Mouse (Mus musculus): Measurements from ENCODE around the gene Tsc22d1. TPM values are rescaled to one million over a fixed set of nuclear protein-coding genes. Genes with fewer than 3 reads are reported as not detected.

Gene Tsc22d1
- polyA plus RNA-seq, 1 experiment from 2014 or later, result 651 TPM

GRCm38 (mm10) chr14:76533170-76533815 is 118.5 kb downstream of the Tsc22d1 start:
- 19% methylated on average over 10 of the region's 10 CpGs for WGBS
- no peak for ATAC-seq (ENCODE audit: insufficient read depth, low FRiP score, low TSS enrichment)

GRCm38 (mm10) chr14:76535096-76535495 is 120.3 kb downstream of the Tsc22d1 start:
- ATAC-seq (ENCODE audit: insufficient read depth, low FRiP score, low TSS enrichment) (no peak), DNase-seq (ENCODE audit: low spot score) (no peak)
- whole genome bisulfite sequencing, result 95% methylated on average over 1 of the region's 1 CpGs
- Histone ChIP-seq H3K9me3 (ENCODE audit: control insufficient read depth, low read length) (no peaks in the 10 kb centered on the region), H3K4me3 (ENCODE audit: low read depth, low read length) (no peak overlapping the region), H3K36me3 (ENCODE audit: control insufficient read depth, insufficient read depth, low read length) (no peaks in the 10 kb centered on the region), H3K4me2 (ENCODE audit: low read depth) (no peak overlapping the region), H3K4me1 (ENCODE audit: control insufficient read depth, insufficient read depth, low read length) (peaks cover 9% of the 10 kb centered on the region), H3K9ac (ENCODE audit: low read length) (no peak overlapping the region), H3K27me3 (ENCODE audit: control insufficient read depth, insufficient read depth, low read length) (no peaks in the 10 kb centered on the region), H3K27ac (ENCODE audit: low read depth, low read length) (no peak overlapping the region)

More at GRCm38 (mm10) chr14:76533170-76533815, 118.5 kb downstream of the Tsc22d1 start:
- Histone ChIP-seq H3K27me3 (ENCODE audit: control insufficient read depth, insufficient read depth, low read length) (no peaks in the 10 kb centered on the region), H3K4me3 (ENCODE audit: low read depth, low read length) (0 out of 2 replicates have a peak overlapping the region, but pooled peaks have one; percentile 16), H3K4me1 (ENCODE audit: control insufficient read depth, insufficient read depth, low read length) (peaks cover 16% of the 10 kb centered on the region), H3K36me3 (ENCODE audit: control insufficient read depth, insufficient read depth, low read length) (no peaks in the 10 kb centered on the region), H3K4me2 (ENCODE audit: low read depth) (peak overlapping the region; percentile 45), H3K27ac (ENCODE audit: low read depth, low read length) (peak overlapping the region; percentile 82), H3K9ac (ENCODE audit: low read length) (peak overlapping the region; percentile 42), H3K9me3 (ENCODE audit: control insufficient read depth, low read length) (no peaks in the 10 kb centered on the region)
- no peak for DNase-seq (ENCODE audit: low spot score)

- Histone ChIP-seq H3K27ac (ENCODE audit: low read depth, low read length) (no peak overlapping the region), H3K36me3 (ENCODE audit: control insufficient read depth, insufficient read depth, low read length) (no peaks in the 10 kb centered on the region), H3K9me3 (ENCODE audit: control insufficient read depth, low read length) (no peaks in the 10 kb centered on the region), H3K27me3 (ENCODE audit: control insufficient read depth, insufficient read depth, low read length) (no peaks in the 10 kb centered on the region), H3K4me2 (ENCODE audit: low read depth) (no peak overlapping the region), H3K4me1 (ENCODE audit: control insufficient read depth, insufficient read depth, low read length) (peaks cover 9% of the 10 kb centered on the region), H3K4me3 (ENCODE audit: low read depth, low read length) (no peak overlapping the region), H3K9ac (ENCODE audit: low read length) (no peak overlapping the region)
- ATAC-seq (ENCODE audit: insufficient read depth, low FRiP score, low TSS enrichment), result no peak
- 33% methylated on average over 6 of the region's 6 CpGs for WGBS
- DNase-seq (ENCODE audit: low spot score), result no peak
Measured at GRCm38 (mm10) chr14:76536921-76537320, 122.2 kb downstream of the Tsc22d1 start.

GRCm38 (mm10) chr14:76540005-76540670 is 125.4 kb downstream of the Tsc22d1 start:
- no peak for ATAC-seq (ENCODE audit: insufficient read depth, low FRiP score, low TSS enrichment)
- DNase-seq (ENCODE audit: low spot score), result no peak
- WGBS, result 95% methylated on average over 5 of the region's 5 CpGs

GRCm38 (mm10) chr14:76541341-76541740 is 126.6 kb downstream of the Tsc22d1 start:
- no peak overlapping the region for H3K4me2 ChIP-seq (ENCODE audit: low read depth)
- no peak overlapping the region for H3K9ac ChIP-seq (ENCODE audit: low read length)
- 71% methylated on average over 2 of the region's 2 CpGs for WGBS
- H3K27ac ChIP-seq (ENCODE audit: low read depth, low read length), result no peak overlapping the region
- H3K4me3 ChIP-seq (ENCODE audit: low read depth, low read length), result no peak overlapping the region
- H3K27me3 ChIP-seq (ENCODE audit: control insufficient read depth, insufficient read depth, low read length), result no peaks in the 10 kb centered on the region
- no peak for ATAC-seq (ENCODE audit: insufficient read depth, low FRiP score, low TSS enrichment)
- no peak for DNase-seq (ENCODE audit: low spot score)
- no peaks in the 10 kb centered on the region for H3K4me1 ChIP-seq (ENCODE audit: control insufficient read depth, insufficient read depth, low read length)
- H3K9me3 ChIP-seq (ENCODE audit: control insufficient read depth, low read length), result no peaks in the 10 kb centered on the region
- no peaks in the 10 kb centered on the region for H3K36me3 ChIP-seq (ENCODE audit: control insufficient read depth, insufficient read depth, low read length)

More at GRCm38 (mm10) chr14:76540005-76540670, 125.4 kb downstream of the Tsc22d1 start:
- Histone ChIP-seq H3K36me3 (ENCODE audit: control insufficient read depth, insufficient read depth, low read length) (no peaks in the 10 kb centered on the region), H3K9me3 (ENCODE audit: control insufficient read depth, low read length) (no peaks in the 10 kb centered on the region), H3K4me2 (ENCODE audit: low read depth) (no peak overlapping the region), H3K27ac (ENCODE audit: low read depth, low read length) (no peak overlapping the region), H3K9ac (ENCODE audit: low read length) (no peak overlapping the region), H3K4me1 (ENCODE audit: control insufficient read depth, insufficient read depth, low read length) (no peaks in the 10 kb centered on the region), H3K27me3 (ENCODE audit: control insufficient read depth, insufficient read depth, low read length) (no peaks in the 10 kb centered on the region), H3K4me3 (ENCODE audit: low read depth, low read length) (no peak overlapping the region)

GRCm38 (mm10) chr14:76544136-76544535 is 129.4 kb downstream of the Tsc22d1 start:
- Histone ChIP-seq H3K36me3 (ENCODE audit: control insufficient read depth, insufficient read depth, low read length) (no peaks in the 10 kb centered on the region), H3K27ac (ENCODE audit: low read depth, low read length) (no peak overlapping the region), H3K4me1 (ENCODE audit: control insufficient read depth, insufficient read depth, low read length) (no peaks in the 10 kb centered on the region), H3K4me2 (ENCODE audit: low read depth) (no peak overlapping the region), H3K27me3 (ENCODE audit: control insufficient read depth, insufficient read depth, low read length) (no peaks in the 10 kb centered on the region), H3K9ac (ENCODE audit: low read length) (no peak overlapping the region), H3K4me3 (ENCODE audit: low read depth, low read length) (no peak overlapping the region), H3K9me3 (ENCODE audit: control insufficient read depth, low read length) (no peaks in the 10 kb centered on the region)
- DNase-seq (ENCODE audit: low spot score) (no peak), ATAC-seq (ENCODE audit: insufficient read depth, low FRiP score, low TSS enrichment) (no peak)
- 92% methylated on average over 6 of the region's 6 CpGs for WGBS

GRCm38 (mm10) chr14:76555263-76556030 is 140.7 kb downstream of the Tsc22d1 start:
- Histone ChIP-seq H3K4me2 (ENCODE audit: low read depth) (peak overlapping the region; percentile 89), H3K9me3 (ENCODE audit: control insufficient read depth, low read length) (no peaks in the 10 kb centered on the region), H3K27me3 (ENCODE audit: control insufficient read depth, insufficient read depth, low read length) (0 out of 2 replicates have a peak, but pooled peaks cover 2% of the 10 kb centered on the region), H3K4me3 (ENCODE audit: low read depth, low read length) (peak overlapping the region; percentile 59), H3K36me3 (ENCODE audit: control insufficient read depth, insufficient read depth, low read length) (no peaks in the 10 kb centered on the region), H3K4me1 (ENCODE audit: control insufficient read depth, insufficient read depth, low read length) (0 out of 2 replicates have a peak, but pooled peaks cover 3% of the 10 kb centered on the region), H3K9ac (ENCODE audit: low read length) (peak overlapping the region; percentile 71), H3K27ac (ENCODE audit: low read depth, low read length) (no peak overlapping the region)
- WGBS, result 72% methylated on average over 18 of the region's 18 CpGs
- DNase-seq (ENCODE audit: low spot score), result no peak
- ATAC-seq (ENCODE audit: insufficient read depth, low FRiP score, low TSS enrichment), result no peak

- WGBS, result 1% methylated on average over 66 of the region's 67 CpGs
- H3K9me3 ChIP-seq (ENCODE audit: control insufficient read depth, low read length), result no peaks in the 10 kb centered on the region
- ATAC-seq (ENCODE audit: insufficient read depth, low FRiP score, low TSS enrichment) (peak; percentile 78), DNase-seq (ENCODE audit: low spot score) (peak; percentile 67)
- H3K4me3 ChIP-seq (ENCODE audit: low read depth, low read length), result peak overlapping the region; percentile 59
- peak overlapping the region; percentile 65 for H3K27ac ChIP-seq (ENCODE audit: low read depth, low read length)
- peak overlapping the region; percentile 89 for H3K4me2 ChIP-seq (ENCODE audit: low read depth)
- 0 out of 2 replicates have a peak, but pooled peaks cover 2% of the 10 kb centered on the region for H3K27me3 ChIP-seq (ENCODE audit: control insufficient read depth, insufficient read depth, low read length)
- H3K36me3 ChIP-seq (ENCODE audit: control insufficient read depth, insufficient read depth, low read length), result no peaks in the 10 kb centered on the region
- peak overlapping the region; percentile 71 for H3K9ac ChIP-seq (ENCODE audit: low read length)
- H3K4me1 ChIP-seq (ENCODE audit: control insufficient read depth, insufficient read depth, low read length), result 0 out of 2 replicates have a peak, but pooled peaks cover 3% of the 10 kb centered on the region
Measured at GRCm38 (mm10) chr14:76556031-76556851, 141.5 kb downstream of the Tsc22d1 start.

Data from neural tube, embryonic 11.5 days (tissue).